16 mouse cellular contexts compared by ENCODE assay signal in genomic region chr6:142572876-142573275, GRCm38 (mm10). TPM values are rescaled to one million over a fixed set of nuclear protein-coding genes. Genes with fewer than 3 reads are reported as not detected.
A peak's percentile ranks its signal among the peaks of the same experiment; 100 is the strongest.
DNase-seq lines count a peak whose midpoint lies in the region; ATAC-seq and TF ChIP-seq lines count a peak whose summit lies in the region.
"Had no signal": no experiment of that assay in that cellular context is flagged by ENCODE, and none has a peak within 500 bp of the region (broad histone marks: within the 10 kb centered on the region; RNA-seq: fewer than 3 reads in every experiment).

No protein-coding gene starts in this region.

- 0 out of 2 replicates have a peak, but pooled peaks cover 2% of the 10 kb centered on the region for H3K27me3 ChIP-seq in heart, adult 2 months (ENCODE audit: control insufficient read depth, insufficient read depth, low read length)
- peaks cover 38% of the 10 kb centered on the region for H3K27me3 ChIP-seq in heart, embryonic 12.5 days (replicated peaks)
- peaks cover 63% of the 10 kb centered on the region for H3K27me3 ChIP-seq in midbrain, embryonic 10.5 days (ENCODE audit: low read depth, poor library complexity, severe bottlenecking)

- TF ChIP-seq POLR2A in heart, adult 2 months (IDR thresholded peaks at IDR 0.05; ENCODE audit: insufficient read depth, low read depth, low read length), result peak; percentile 29; the same call in 1 of the 2 replicates

- no peaks in the 10 kb centered on the region for H3K36me3 ChIP-seq in heart, adult 2 months (ENCODE audit: control insufficient read depth, insufficient read depth, low read length)
- no peaks in the 10 kb centered on the region for H3K36me3 ChIP-seq in heart, embryonic 12.5 days
- H3K36me3 ChIP-seq in midbrain, embryonic 10.5 days, result no peaks in the 10 kb centered on the region
- H3K36me3 ChIP-seq: embryonic facial prominence, embryonic 12.5 days; hindbrain, embryonic 10.5 days; limb, embryonic 13.5 days had no signal

- H3K79me2 ChIP-seq in heart, adult 2 months (replicated peaks; ENCODE audit: control insufficient read depth, insufficient read depth, low read length), result no peaks in the 10 kb centered on the region

- no peaks in the 10 kb centered on the region for H3K9me3 ChIP-seq in heart, embryonic 12.5 days (replicated peaks)
- no peaks in the 10 kb centered on the region for H3K9me3 ChIP-seq in midbrain, embryonic 10.5 days (replicated peaks)
- H3K9me3 ChIP-seq: embryonic facial prominence, embryonic 12.5 days; hindbrain, embryonic 10.5 days; limb, embryonic 13.5 days had no signal

- no peak for ATAC-seq in heart, embryonic 12.5 days (ENCODE audit: insufficient number of reproducible peaks, low FRiP score)
- ATAC-seq in common myeloid progenitor, adult 5-6 weeks (replicated peaks; ENCODE audit: low read depth, poor library complexity, severe bottlenecking), result peak; percentile 66
- ATAC-seq: forebrain, postnatal 0 days had no signal

- DNase-seq in heart, adult 2 months, result no peak
- DNase-seq in 416B (ENCODE audit: low read depth), result peak; percentile 45
- peak; percentile 56 for DNase-seq in naive thymus-derived CD4-positive, alpha-beta T cell, adult 2 months (ENCODE audit: low read depth)
- no peak for DNase-seq in cerebellum, adult 18-20 months
- no peak for DNase-seq in midbrain, embryonic 10.5 days (ENCODE audit: low spot score)
- DNase-seq in kidney, postnatal 36 days, result no peak
- DNase-seq: adrenal gland, postnatal 25 days; B cell, adult 2 months; gastrocnemius, postnatal 14 days; kidney, postnatal 14 days had no signal

- WGBS in heart, adult 2 months, result 43% methylated on average over 6 of the region's 6 CpGs
- WGBS in heart, embryonic 12.5 days, result 57% methylated on average over 6 of the region's 6 CpGs
- WGBS in midbrain, embryonic 10.5 days, result 70% methylated on average over 6 of the region's 6 CpGs

- TF ChIP-seq EP300 in heart, adult 2 months (IDR thresholded peaks at IDR 0.05; ENCODE audit: insufficient read depth, low read depth, low read length), result no peak

- intact Hi-C loops in heart, adult 2 months (cut with DNase I), result loop anchor here (5.0 kb wide), 2 partner anchors 46 to 164 kb away; no protein-coding TSS in a partner anchor

- no peak overlapping the region; the same call in 1 of the 2 replicates for H3K4me2 ChIP-seq in heart, embryonic 12.5 days

- no peak overlapping the region for H3K9ac ChIP-seq in heart, adult 2 months (ENCODE audit: low read depth, low read length)
- H3K9ac ChIP-seq in heart, embryonic 12.5 days, result no peak overlapping the region
- H3K9ac ChIP-seq: embryonic facial prominence, embryonic 12.5 days; forebrain, postnatal 0 days; limb, embryonic 13.5 days had no signal

- H3K27ac ChIP-seq in heart, adult 2 months, result peak overlapping the region; percentile 36
- no peak overlapping the region for H3K27ac ChIP-seq in heart, embryonic 12.5 days (ENCODE audit: poor library complexity, severe bottlenecking)
- no peak overlapping the region for H3K27ac ChIP-seq in midbrain, embryonic 10.5 days (replicated peaks)
- H3K27ac ChIP-seq: embryonic facial prominence, embryonic 12.5 days; hindbrain, embryonic 10.5 days; limb, embryonic 13.5 days had no signal

- no peak for TF ChIP-seq CTCF in heart, adult 2 months (IDR thresholded peaks at IDR 0.05)

- H3K4me3 ChIP-seq in heart, adult 2 months, result no peak overlapping the region
- H3K4me3 ChIP-seq in heart, embryonic 12.5 days, result no peak overlapping the region
- H3K4me3 ChIP-seq in midbrain, embryonic 10.5 days, result no peak overlapping the region
- H3K4me3 ChIP-seq: embryonic facial prominence, embryonic 12.5 days had no signal

- H3K4me1 ChIP-seq in heart, adult 2 months (ENCODE audit: control insufficient read depth, insufficient read depth, low read length), result no peaks in the 10 kb centered on the region; the same call in 1 of the 2 replicates
- peaks cover 16% of the 10 kb centered on the region for H3K4me1 ChIP-seq in heart, embryonic 12.5 days (replicated peaks)
- H3K4me1 ChIP-seq in midbrain, embryonic 10.5 days, result peaks cover 30% of the 10 kb centered on the region
- H3K4me1 ChIP-seq: embryonic facial prominence, embryonic 12.5 days had no signal

RNA-seq across cellular contexts. Expression of gene Kcnj8, which starts 1.5 kb away (rescaled TPM):
- total RNA-seq in heart, adult 2 months (2021), result 10 to 100 TPM; 21.5 to 23.6 TPM
- polyA plus RNA-seq in heart, adult 2 months (2012; rRNA removed), result 32.4 and 46.9 TPM in 2 replicates
- polyA plus RNA-seq in heart, embryonic 12.5 days (2016; fragmentation: Nextera tagmentation; extraction: Ambion mirVana), result 2.5 TPM in 2 replicates
- not detected in 2 replicates for total RNA-seq in common myeloid progenitor, adult 5-6 weeks (2017)
- 2.2 and 5.2 TPM in 2 replicates for polyA plus RNA-seq in midbrain, embryonic 10.5 days (2016; fragmentation: Nextera tagmentation; extraction: Ambion mirVana)

Comparison
In these comparisons a context has a peak if more than half of its experiments do, and no peak if none do; other contexts are left out.
1. DNase-seq: peak in 416B (single experiment) and naive thymus-derived CD4-positive, alpha-beta T cell, adult 2 months (single experiment); none in heart, adult 2 months (0 of 2), cerebellum, adult 18-20 months (0 of 2), midbrain, embryonic 10.5 days (single experiment) and kidney, postnatal 36 days (0 of 2).